Mouse (Mus musculus) urinary bladder, postnatal 4 days (tissue): ENCODE data around the gene Endod1.

Source experiments
- DNase-seq, 2 experiments: peaks; one replicate each; pipeline ENCODE4 v3.0.0; 2021 to 2022; ENCODE audit warnings: low spot score in 2 of 2

Gene Endod1

DNA sequence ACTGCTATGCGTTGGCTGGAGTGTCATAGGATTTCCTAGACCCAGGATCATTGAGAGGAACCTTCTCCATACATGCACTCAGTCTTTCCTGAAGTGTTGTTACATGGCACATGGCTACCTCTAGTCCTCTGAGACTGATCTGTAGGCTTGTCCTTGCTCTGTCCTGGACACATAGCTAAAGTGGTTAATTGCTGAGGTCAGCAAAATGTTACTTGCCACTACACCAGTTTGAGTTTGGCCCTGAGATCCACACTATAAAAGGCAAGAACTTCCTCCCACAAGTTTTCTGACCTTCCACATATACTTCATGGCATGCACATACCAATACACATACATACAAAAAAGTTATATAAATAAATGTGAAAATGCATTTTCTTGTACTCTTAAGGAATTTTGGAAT, 64.7 kb downstream of the Endod1 start:
- DNase-seq: no peak

DNA sequence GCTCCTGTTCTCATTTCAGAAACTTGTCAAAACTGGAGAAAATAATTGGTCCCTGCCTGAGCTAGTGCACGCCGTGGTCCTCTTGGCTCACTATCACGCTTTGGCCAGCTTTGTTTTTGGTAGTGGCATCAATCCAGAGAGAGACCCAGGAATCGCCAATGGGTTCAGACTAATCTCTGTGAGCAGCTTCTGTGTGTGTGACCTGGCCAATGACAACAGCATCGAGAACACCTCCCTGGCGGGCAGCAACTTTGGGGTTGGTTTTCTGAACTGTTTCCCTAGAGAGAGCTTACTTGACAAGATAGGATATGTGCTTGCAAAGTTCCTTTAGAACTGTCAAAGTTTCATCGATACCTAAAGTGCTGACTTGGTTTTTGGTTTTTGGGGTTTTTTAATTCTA, 66.8 kb downstream of the Endod1 start:
- no peak for DNase-seq

DNA sequence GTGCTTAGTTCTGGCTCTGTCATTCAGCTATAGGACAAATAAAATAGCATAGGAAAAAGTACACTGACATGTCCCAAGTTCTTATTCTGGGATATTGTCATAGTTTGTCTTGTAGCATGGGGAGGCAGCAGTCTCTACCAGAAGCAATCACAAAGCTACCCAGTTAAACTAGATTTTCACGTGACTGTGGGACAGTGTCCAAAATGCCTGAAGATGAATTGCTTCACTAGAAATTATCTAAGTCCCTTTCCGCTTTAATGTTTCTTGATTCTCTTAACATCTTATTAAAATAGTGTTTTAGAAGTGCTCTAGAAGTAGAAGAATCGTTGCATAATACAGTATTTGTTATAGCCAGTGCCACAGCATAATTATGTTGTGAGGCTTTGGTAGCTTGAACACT, 67.3 kb downstream of the Endod1 start:
- no peak for DNase-seq

DNA sequence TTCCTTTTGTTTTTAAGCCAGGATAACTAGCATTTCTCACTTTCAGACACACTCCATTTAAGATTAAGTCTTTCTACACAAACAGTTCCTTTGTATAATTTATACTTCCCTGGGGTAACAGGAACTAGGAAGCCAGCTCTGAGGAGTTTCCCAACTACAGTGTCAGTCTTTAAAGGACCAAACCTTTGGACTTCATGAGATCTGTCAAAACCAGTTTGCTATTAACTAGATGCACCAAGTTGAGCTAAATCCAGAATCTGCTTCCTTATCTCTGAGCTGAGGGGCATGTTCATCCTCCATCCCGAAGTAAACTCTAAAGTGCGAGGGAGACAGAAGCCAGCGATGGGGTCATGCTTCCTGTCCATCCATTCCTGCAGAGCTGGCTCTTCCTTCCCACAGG, 74.0 kb downstream of the Endod1 start:
- no peak for DNase-seq

DNA sequence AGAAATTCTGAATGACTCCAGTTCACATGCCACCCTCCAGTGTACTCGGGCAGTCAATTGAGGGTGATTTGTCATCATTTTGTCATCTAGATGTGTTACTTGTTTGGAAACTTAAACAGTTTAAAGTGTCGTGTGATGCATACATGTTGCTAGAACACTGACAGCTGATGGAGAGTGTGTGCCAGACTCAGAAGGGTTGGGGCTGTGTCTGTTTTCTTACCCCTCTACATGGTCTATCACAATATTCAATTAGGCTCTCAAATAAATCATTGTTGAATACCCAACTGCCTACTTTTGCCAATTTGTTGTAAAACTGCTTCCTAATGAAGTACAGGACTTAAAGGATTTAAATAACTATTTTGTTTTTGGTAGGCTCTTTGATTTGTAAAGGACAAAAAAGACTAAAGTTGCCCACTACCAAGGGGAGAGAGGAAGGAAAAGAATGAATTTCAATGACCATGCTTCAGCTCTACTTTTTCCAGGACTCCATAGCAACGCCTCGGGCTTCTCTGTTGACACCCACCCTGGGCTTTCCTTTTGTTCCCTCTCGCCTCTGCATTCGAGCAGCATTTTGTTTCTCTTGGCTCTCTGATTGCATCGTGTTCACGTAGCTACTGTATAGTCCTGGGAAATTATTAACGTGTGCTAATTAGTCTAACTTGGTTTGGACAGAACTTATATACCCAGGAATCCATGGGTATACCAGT, 76.9 kb downstream of the Endod1 start:
- DNase-seq: no peak
